Mouse (Mus musculus) myocyte (in vitro differentiated cells): ENCODE measurements around the gene Nup210.

Source experiments
- CEBPB ChIP-seq: IDR thresholded peaks from 2 replicates; pipeline ENCODE4 v1.6.1; 2011; ENCODE audit warnings: mild to moderate bottlenecking, moderate library complexity; ENCODE audit not compliant: poor library complexity, insufficient read depth, severe bottlenecking
- E2F4 ChIP-seq: IDR thresholded peaks from one replicate; pipeline ENCODE4 v1.6.1; 2011; ENCODE audit warnings: mild to moderate bottlenecking, control low read depth, moderate library complexity; ENCODE audit not compliant: insufficient read depth
- MAX ChIP-seq: IDR thresholded peaks from one replicate; pipeline ENCODE4 v1.6.1; 2011; ENCODE audit warnings: low read depth, mild to moderate bottlenecking, control low read depth
- MYOD1 ChIP-seq, 3 experiments: IDR thresholded peaks; one replicate each; pipeline ENCODE4 v1.6.1; 2011; ENCODE audit warnings: control low read depth in 2 of 3, low read depth in 2 of 3, mild to moderate bottlenecking in 2 of 3, moderate library complexity in 1 of 3; ENCODE audit not compliant: insufficient read length in 2 of 3, control insufficient read depth in 1 of 3
- MYOG ChIP-seq, 3 experiments: IDR thresholded peaks; one replicate each; pipeline ENCODE4 v1.6.1; 2011; ENCODE audit warnings: control low read depth in 2 of 3, low read depth in 2 of 3, mild to moderate bottlenecking in 2 of 3; ENCODE audit not compliant: insufficient read length in 2 of 3, control insufficient read depth in 1 of 3, insufficient read depth in 1 of 3
- POLR2A ChIP-seq: IDR thresholded peaks from one replicate; pipeline ENCODE4 v1.6.1; 2011; ENCODE audit warnings: low read depth, mild to moderate bottlenecking, control low read depth, moderate library complexity; ENCODE audit not compliant: insufficient read length
- POLR2AphosphoS2 ChIP-seq: IDR thresholded peaks from one replicate; pipeline ENCODE4 v1.6.1; 2011; ENCODE audit warnings: low read depth, control low read depth; ENCODE audit not compliant: insufficient read length
- REST ChIP-seq: IDR thresholded peaks from one replicate; pipeline ENCODE4 v1.6.1; 2011; ENCODE audit warnings: mild to moderate bottlenecking, control low read depth, moderate library complexity; ENCODE audit not compliant: insufficient read depth, insufficient read length
- TCF12 ChIP-seq: IDR thresholded peaks from one replicate; pipeline ENCODE4 v1.6.1; 2011; ENCODE audit warnings: mild to moderate bottlenecking, control low read depth; ENCODE audit not compliant: poor library complexity, insufficient read depth, severe bottlenecking
- TCF3 ChIP-seq: IDR thresholded peaks from one replicate; pipeline ENCODE4 v1.6.1; 2011; ENCODE audit warnings: low read depth, control low read depth; ENCODE audit not compliant: insufficient read length
- USF1 ChIP-seq: IDR thresholded peaks from one replicate; pipeline ENCODE4 v1.6.1; 2011; ENCODE audit warnings: low read depth, mild to moderate bottlenecking, control low read depth, moderate library complexity

GRCm38 (mm10) chr6:91115158-91115557, 1.5 kb downstream of the Nup210 start:
- TF ChIP-seq MYOG (IDR thresholded peaks at IDR 0.05; ENCODE audit: control insufficient read depth in 1 of 3, insufficient read depth in 1 of 3, insufficient read length in 2 of 3, low read depth in 2 of 3) (no peak), POLR2A (no peak), MAX (no peak), CEBPB (no peak), REST (no peak), POLR2AphosphoS2 (no peak), USF1 (no peak), E2F4 (no peak), TCF12 (no peak), MYOD1 (IDR thresholded peaks at IDR 0.05; ENCODE audit: control insufficient read depth in 1 of 3, insufficient read length in 2 of 3, low read depth in 2 of 3) (no peak), TCF3 (no peak)
